Mouse (Mus musculus) lung, postnatal 10 days (tissue): Measurements from ENCODE around the gene Olfr1105.

Experiments used
- DNase-seq: peaks from one replicate; pipeline ENCODE4 v3.0.0; 2021

Gene Olfr1105

DNA sequence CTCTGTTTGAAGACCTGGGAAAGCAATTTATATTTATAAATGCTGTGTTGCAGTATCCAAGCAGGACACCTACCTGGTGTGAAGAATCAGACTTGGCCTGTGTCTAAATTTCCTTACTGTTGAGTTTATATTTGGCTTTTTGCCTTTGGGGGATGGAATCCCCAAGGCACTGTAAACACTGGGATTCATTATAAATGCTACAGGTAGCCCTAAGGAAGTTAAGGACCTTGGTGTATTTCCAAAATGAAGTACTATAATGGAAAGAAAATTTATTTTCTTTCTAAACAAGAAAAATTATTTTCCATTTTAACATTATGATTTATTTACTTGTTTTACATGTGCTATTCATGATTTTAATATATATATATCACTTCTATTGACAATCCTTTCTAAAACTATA lies at the start of gene Olfr1105:
TSS of gene Olfr1105 (minus strand) at position 101 of the 400 bp plus-strand sequence.
- no peak for DNase-seq

DNA sequence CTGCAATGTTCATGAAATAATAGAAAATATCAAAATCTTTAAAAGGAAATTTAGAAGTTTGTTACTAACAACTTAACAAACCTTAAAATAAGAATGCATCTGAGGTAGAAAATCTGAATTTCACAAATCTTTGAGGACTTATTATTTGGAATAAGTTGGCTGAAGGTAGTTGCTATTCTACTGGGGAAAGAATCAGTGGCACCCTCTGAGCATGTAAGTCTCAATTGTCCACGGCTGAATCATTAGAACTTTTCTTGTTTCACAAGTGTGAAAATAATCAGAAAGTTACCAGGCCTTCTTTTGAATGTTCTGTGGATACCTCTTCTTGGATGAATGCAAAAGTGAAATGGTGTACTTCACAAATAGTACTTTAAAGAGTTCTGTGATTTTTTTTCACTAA lies 39.4 kb upstream of the Olfr1105 start, which contains the start of gene Olfr1107:
TSS of gene Olfr1107 (minus strand) at position 101 of the 400 bp plus-strand sequence.
- no peak for DNase-seq

DNA sequence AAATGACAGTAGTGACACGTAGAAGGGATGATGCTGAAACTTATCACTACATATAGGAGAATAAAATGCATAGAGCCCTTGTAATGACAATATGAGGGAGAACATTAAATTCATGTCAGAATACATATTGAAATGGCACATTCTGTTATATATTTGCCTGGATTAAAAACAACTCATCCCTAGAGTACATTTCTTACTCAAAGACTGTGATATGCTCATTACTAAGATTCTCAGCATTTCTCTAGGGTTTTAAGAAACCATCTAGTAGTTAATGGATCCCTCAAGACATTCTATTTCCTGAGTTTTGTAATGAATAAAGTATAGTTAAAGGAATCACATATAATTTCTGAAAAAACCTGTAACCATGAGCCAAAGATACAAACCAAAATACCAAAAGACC lies 15.8 kb upstream of the Olfr1105 start, which contains the start of gene Olfr1106:
TSS of gene Olfr1106 (minus strand) at position 101 of the 400 bp plus-strand sequence.
- no peak for DNase-seq

DNA sequence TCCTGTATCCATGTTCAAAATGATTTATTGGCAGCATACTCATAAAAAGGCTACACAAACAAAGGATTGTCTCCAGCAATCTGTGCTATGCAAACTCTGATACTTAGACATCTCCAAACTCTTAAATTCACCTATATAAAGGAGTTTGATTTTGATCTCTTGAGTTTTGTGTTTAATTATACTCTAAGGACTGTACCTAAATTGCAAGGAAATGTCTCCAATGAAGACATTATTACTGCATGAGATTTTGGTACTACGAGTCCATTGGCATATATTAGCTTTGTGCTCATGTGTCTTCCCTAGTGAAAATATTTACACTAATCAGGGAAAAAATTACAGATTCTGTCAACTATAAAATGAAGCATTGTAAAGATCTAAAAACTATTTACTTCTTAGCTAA lies 9.4 kb downstream of the Olfr1105 start, which contains the start of gene Olfr1104:
TSS of gene Olfr1104 (minus strand) at position 101 of the 400 bp plus-strand sequence.
- DNase-seq = no peak

DNA sequence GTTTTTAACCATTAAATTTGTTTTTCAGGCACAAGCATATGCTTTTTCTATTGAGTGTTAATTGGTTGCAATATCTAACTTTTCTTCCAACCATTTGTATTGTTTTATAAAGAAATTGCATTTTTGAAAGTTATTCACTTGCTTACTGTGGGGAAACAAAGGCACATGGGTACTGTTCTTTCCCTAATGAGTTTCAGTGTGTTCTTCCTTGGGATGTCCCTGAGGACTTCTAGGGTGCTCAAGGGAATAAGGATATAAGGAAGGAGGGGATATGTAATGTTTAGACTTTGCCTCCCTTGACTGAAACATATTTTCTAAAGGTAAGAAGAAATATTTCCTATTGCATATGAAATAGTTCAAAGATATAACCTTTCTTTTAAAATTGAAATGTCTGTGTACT lies 38.2 kb downstream of the Olfr1105 start, which contains the start of gene Olfr1102:
TSS of gene Olfr1102 (plus strand) at position 301 of the 400 bp plus-strand sequence.
- no peak for DNase-seq

DNA sequence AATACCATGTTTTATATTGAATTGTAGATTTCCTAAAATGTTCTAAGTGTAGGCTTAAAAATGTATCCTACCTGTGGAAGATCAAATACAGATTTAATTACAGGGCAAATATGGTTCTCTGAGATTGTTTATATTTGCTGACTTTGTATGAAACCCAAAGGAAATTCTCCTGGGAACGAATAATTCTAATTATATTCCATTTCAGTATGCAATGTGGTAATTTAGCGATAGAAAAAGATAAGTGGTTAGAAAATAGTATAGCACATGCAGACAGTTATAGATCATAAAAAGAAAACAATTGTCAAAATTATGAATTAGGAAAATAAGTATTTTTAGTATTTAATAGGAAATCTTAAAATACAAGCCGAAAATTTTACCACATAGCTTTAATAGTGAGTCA lies 45.2 kb downstream of the Olfr1105 start, which contains the start of gene Olfr1101:
TSS of gene Olfr1101 (minus strand) at position 101 of the 400 bp plus-strand sequence.
- DNase-seq = no peak
